Mouse (Mus musculus) natural killer cell, adult 2 months (primary cell): ENCODE measurements around the gene Vmn1r59.
"Not testable (repeated sequence)": the region's sequence is repeated elsewhere in the genome, so short reads cannot be mapped to it uniquely, and the experiment has no call there.

Experiments used
- DNase-seq, 2 experiments: peaks; one replicate each; pipeline ENCODE4 v3.0.0; 2022; ENCODE audit warnings: low spot score in 2 of 2

The Vmn1r59 gene

GRCm38 (mm10) chr7:5456674-5457073 lies at the start of gene Vmn1r59:
TSS of gene Vmn1r59 (minus strand) at chr7:5456774.
- DNase-seq, result no peak

GRCm38 (mm10) chr7:5493856-5494255 lies 37.3 kb upstream of the Vmn1r59 start, which contains the start of gene Vmn2r28:
TSS of gene Vmn2r28 (minus strand) at chr7:5493956.
- DNase-seq, result not testable (repeated sequence)

- not testable (repeated sequence) for DNase-seq
These were observed 2.6 kb downstream of the Vmn1r59 start for GRCm38 (mm10) chr7:5454011-5454410.

- DNase-seq, result no peak
These were observed 7.9 kb downstream of the Vmn1r59 start for GRCm38 (mm10) chr7:5448627-5449026.

DNA sequence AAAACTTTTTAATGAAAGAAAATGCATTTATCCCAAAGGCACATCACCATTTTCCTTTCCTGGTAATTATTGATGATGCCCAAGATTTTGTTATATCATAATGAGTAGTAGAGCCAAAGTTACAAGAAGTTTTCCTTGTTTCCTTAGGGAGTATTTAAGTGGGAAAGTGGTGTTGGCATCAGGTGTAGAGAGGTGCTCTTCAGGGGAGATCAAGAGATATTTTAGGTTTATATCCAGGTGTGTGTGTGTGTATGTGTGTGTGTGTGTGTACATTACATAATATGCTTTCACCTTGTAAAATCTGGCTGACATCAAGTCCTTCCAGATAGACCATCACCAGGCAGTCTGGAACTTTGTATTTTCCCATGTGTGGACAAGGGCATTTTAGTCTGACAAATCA lies 43.3 kb downstream of the Vmn1r59 start, which contains the start of gene Vmn1r58:
TSS of gene Vmn1r58 (minus strand) at position 101 of the 400 bp plus-strand sequence.
- DNase-seq, result not testable (repeated sequence)

DNA sequence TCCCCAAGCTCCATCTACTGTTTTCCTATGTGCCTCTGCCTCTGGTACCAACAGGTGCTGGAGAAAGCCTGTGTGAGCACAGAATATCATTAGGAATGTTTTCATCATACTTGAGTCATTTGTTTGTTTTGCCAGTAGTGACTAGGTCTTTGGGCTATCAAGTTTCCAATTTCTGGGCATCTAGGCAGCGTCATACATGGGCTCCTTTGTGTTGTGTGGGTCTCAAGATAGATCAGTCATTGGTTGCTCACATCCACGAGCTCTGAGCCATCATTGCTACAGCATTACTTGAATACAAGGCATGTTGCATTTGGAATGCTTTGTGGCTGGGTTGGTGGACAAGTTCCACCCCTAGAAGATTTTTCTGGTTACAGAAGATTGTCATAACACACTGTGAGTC lies 50.4 kb downstream of the Vmn1r59 start:
- no peak for DNase-seq
